Mouse (Mus musculus): ENCODE results near the gene Dnajb4.

DNA sequence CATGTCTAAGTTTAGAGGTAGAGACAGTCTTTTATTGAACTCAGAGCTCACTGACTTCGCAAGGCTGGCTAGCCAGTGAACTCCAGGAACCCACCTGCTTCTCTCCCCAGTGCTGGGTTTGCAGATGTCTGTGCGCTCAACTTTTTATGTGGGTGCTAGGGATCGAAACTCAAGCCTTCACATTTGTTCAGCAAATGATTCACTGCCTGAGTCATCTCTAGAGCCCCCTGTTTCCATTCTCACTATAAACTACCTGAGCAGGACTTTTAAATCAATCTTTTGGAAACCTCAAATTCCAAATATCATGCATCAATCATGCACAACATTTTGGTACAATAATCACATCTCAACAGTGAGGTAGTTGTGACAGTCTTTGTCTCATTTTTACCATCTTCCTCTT lies 47.4 kb upstream of the Dnajb4 start:
- TF ChIP-seq EP300 (IDR thresholded peaks at IDR 0.05; ENCODE audit: low read depth) (no peak), CTCF (IDR thresholded peaks at IDR 0.05; ENCODE audit: low read depth) (no peak)

Data from liver, postnatal 0 days (tissue).